Mouse (Mus musculus) ES-Bruce4 (cell line): Measurements from ENCODE around the gene Tfeb. TPM values are rescaled to one million over a fixed set of nuclear protein-coding genes. Genes with fewer than 3 reads are reported as not detected.
A peak's percentile ranks its signal among the peaks of the same experiment; 100 is the strongest.

Experiments used
- H3K27ac ChIP-seq: 2 replicates; pipeline ENCODE4 v1.5.1; 2012; ENCODE audit warnings: low read length, inconsistent platforms; ENCODE audit not compliant: insufficient read depth
- H3K27me3 ChIP-seq: 2 replicates; pipeline ENCODE4 v1.6.1; 2012; ENCODE audit warnings: mild to moderate bottlenecking, low read length, inconsistent platforms; ENCODE audit not compliant: control insufficient read depth, poor library complexity, insufficient read depth, severe bottlenecking
- H3K36me3 ChIP-seq: 2 replicates; pipeline ENCODE4 v1.6.1; 2012; ENCODE audit warnings: inconsistent platforms, mild to moderate bottlenecking, low read length, moderate library complexity; ENCODE audit not compliant: control insufficient read depth, poor library complexity, insufficient read depth, severe bottlenecking
- H3K4me1 ChIP-seq: one replicate; pipeline ENCODE4 v1.8.1; 2011; ENCODE audit warnings: low read length; ENCODE audit not compliant: control insufficient read depth, insufficient read depth
- H3K4me3 ChIP-seq: 2 replicates; pipeline ENCODE4 v1.5.1; 2011; ENCODE audit warnings: low read depth, mild to moderate bottlenecking, low read length
- H3K9ac ChIP-seq: 2 replicates; pipeline ENCODE4 v1.6.1; 2012; ENCODE audit warnings: low read depth, mild to moderate bottlenecking, inconsistent platforms; ENCODE audit not compliant: poor library complexity, severe bottlenecking
- H3K9me3 ChIP-seq: replicated peaks from 2 replicates; pipeline ENCODE4 v1.6.1; 2012; ENCODE audit warnings: mild to moderate bottlenecking, low read length, inconsistent platforms; ENCODE audit not compliant: control insufficient read depth, poor library complexity, insufficient read depth, severe bottlenecking
- CTCF ChIP-seq: IDR thresholded peaks from one replicate; pipeline ENCODE4 v1.8.1; 2011; ENCODE audit warnings: low read depth, low read length
- EP300 ChIP-seq: IDR thresholded peaks from 2 replicates; pipeline ENCODE4 v1.6.1; 2011; ENCODE audit warnings: low read depth, low read length; ENCODE audit not compliant: insufficient read depth
- POLR2A ChIP-seq: IDR thresholded peaks from one replicate; pipeline ENCODE4 v1.8.1; 2011; ENCODE audit warnings: low read length; ENCODE audit not compliant: insufficient read depth
- polyA plus RNA-seq: library from polyadenylated mRNA; stranded (reverse); fragments of >200 nt; gene quantifications from 2 replicates; pipeline ENCODE4 v1.2.4, GENCODE M21; 2011; ENCODE audit warnings: low read depth; ENCODE audit not compliant: missing spikeins, insufficient read depth, insufficient read length

Tfeb gene
- polyA plus RNA-seq, 1 experiment, result 13.5 TPM

GRCm38 (mm10) chr17:47795446-47795845, 58.6 kb downstream of the Tfeb start:
- Histone ChIP-seq H3K27ac (no peak overlapping the region), H3K9ac (no peak overlapping the region), H3K36me3 (no peaks in the 10 kb centered on the region), H3K4me3 (no peak overlapping the region), H3K27me3 (no peaks in the 10 kb centered on the region), H3K9me3 (no peaks in the 10 kb centered on the region), H3K4me1 (peaks cover 4% of the 10 kb centered on the region)
- TF ChIP-seq CTCF (peak; percentile 95), EP300 (no peak), POLR2A (no peak)

DNA sequence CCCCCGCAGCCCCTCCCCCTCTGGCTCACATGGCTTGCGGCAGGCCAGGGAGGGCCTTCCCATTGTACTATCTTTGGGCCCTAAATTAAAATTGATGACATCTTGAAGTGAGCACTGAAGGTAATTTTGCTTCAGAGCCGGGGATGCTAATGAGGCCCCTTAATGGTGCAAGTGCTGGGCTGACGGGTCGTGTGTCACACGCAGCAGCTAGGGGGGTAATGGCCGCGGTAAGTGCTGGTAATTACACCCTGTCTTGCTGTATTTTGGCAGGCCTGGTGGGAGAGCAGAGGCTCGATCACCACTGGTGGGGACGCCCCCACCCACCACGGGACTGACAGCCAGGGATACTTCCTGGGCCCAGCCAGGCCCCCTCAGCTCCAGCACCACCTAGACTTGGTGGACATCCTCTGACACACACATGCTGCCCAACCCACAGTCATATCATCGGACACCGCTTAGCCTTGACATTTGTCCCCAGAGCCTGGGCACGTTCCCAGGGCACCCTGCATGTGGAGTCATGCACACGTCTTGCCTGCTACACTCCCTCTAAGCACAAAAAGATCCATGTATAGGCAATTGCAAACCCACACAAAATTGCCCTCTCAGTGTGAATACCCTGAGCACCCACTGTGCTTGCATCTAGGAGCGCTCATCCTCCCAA, 59.5 kb downstream of the Tfeb start:
- no peaks in the 10 kb centered on the region for H3K9me3 ChIP-seq
- no peak overlapping the region for H3K4me3 ChIP-seq
- no peak overlapping the region for H3K9ac ChIP-seq
- no peak overlapping the region for H3K27ac ChIP-seq
- H3K36me3 ChIP-seq, result no peaks in the 10 kb centered on the region
- TF ChIP-seq EP300, result no peak
- no peak for TF ChIP-seq POLR2A
- no peak for TF ChIP-seq CTCF
- no peaks in the 10 kb centered on the region for H3K27me3 ChIP-seq
- peaks cover 4% of the 10 kb centered on the region for H3K4me1 ChIP-seq

DNA sequence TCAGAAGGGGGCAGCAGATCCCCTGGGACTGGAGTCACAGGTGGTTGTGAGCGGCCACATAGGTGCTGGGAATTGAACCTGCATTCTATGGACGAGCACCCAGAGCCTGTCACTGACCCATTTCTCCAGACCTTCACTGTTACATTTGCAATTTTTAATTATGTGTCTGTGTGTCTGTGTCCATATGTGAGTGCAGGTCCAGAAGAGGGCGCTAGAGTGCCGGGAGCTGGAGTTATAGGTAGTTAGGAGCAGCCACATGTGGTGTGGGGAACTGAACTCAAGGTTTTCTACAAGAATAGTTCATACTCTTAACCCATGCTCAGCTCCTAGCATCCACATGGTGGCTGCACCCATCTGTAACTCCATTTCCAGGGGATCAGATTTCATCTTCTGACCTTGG, 60.1 kb downstream of the Tfeb start:
- TF ChIP-seq CTCF, result peak; percentile 66
- TF ChIP-seq EP300, result no peak
- H3K27ac ChIP-seq, result no peak overlapping the region

DNA sequence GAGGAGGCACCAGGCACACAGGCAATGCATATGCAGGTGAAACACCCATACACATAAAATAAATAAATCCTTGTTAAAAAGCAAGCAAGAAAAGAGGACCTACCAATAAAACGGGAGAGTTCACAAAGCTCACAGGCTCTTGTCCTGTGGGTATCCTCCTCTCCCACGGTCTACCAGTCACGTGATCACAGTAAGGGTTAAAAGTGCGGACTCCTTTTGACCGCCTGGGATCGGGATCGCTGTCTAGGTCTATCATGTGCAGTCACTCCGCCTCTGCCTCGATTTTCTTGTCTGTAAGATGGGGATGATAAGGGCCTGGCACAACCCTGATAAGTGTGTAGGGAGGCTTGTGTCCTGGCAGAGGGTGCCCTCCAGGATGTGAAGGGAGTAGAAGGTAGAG, 60.6 kb downstream of the Tfeb start:
- Histone ChIP-seq H3K9me3 (no peaks in the 10 kb centered on the region), H3K4me1 (peaks cover 4% of the 10 kb centered on the region), H3K27me3 (no peaks in the 10 kb centered on the region), H3K9ac (no peak overlapping the region), H3K36me3 (no peaks in the 10 kb centered on the region), H3K4me3 (no peak overlapping the region), H3K27ac (no peak overlapping the region)
- TF ChIP-seq EP300 (no peak), CTCF (no peak), POLR2A (no peak)

More for the DNA sequence above, 60.1 kb downstream of the Tfeb start:
- Histone ChIP-seq H3K4me3 (no peak overlapping the region), H3K36me3 (no peaks in the 10 kb centered on the region), H3K9ac (no peak overlapping the region), H3K27me3 (no peaks in the 10 kb centered on the region), H3K4me1 (peaks cover 4% of the 10 kb centered on the region), H3K9me3 (no peaks in the 10 kb centered on the region)

DNA sequence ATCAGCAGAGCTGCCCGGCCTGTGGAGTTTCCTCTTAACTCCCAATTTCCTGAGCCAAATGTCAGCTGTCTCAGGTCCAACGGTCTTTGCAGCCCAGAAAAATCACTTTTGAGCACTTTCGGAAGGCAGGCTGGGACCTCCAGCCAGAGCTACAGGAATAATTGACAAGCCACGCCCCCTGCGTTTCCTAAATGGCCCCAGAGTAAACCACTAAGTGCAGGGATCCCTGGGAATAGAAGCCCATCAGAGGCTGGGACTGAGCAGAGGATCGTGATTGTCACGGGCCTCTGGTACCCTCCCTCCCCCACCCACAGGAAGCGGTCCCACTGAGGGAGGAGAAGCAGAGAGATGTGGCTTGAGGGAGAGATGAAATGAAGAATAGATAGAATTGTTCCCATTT, 66.0 kb downstream of the Tfeb start:
- Histone ChIP-seq H3K9ac (no peak overlapping the region), H3K9me3 (no peaks in the 10 kb centered on the region), H3K4me3 (no peak overlapping the region), H3K27me3 (no peaks in the 10 kb centered on the region), H3K36me3 (no peaks in the 10 kb centered on the region), H3K27ac (no peak overlapping the region), H3K4me1 (no peaks in the 10 kb centered on the region)
- no peak for TF ChIP-seq CTCF

DNA sequence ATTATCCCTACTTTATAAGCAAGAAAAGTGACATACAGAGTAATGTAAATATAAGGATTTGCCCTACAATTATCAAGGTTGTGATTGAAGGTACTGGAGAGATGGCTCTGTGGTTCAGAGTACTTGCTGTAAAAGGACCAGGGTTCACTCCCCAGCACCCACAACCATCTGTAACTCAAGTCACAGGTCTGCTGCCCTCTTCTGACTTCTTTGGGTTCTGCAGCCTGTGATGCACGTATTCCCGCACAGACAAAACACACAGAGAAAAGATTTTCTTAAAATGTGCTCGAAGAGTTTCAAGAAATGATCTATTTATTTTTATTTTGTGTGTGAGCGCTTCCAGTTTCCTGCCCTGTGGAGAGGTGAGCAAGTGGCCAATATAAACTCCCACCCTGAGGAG, 66.8 kb downstream of the Tfeb start:
- no peaks in the 10 kb centered on the region for H3K36me3 ChIP-seq
- H3K27ac ChIP-seq, result no peak overlapping the region
- H3K9ac ChIP-seq, result no peak overlapping the region
- no peaks in the 10 kb centered on the region for H3K9me3 ChIP-seq
- no peaks in the 10 kb centered on the region for H3K27me3 ChIP-seq
- TF ChIP-seq CTCF (peak; percentile 35), POLR2A (no peak)
- H3K4me1 ChIP-seq, result no peaks in the 10 kb centered on the region
- no peak overlapping the region for H3K4me3 ChIP-seq
